Mouse (Mus musculus): ENCODE measurements around the gene Asns.

Gene Asns

GRCm38 (mm10) chr6:7692884-7693585 is at the start of gene Asns:
TSS of gene Asns (minus strand) at chr6:7693254.
- peak; percentile 52 to 73 for DNase-seq (ENCODE audit: low spot score in 2 of 2)

DNA sequence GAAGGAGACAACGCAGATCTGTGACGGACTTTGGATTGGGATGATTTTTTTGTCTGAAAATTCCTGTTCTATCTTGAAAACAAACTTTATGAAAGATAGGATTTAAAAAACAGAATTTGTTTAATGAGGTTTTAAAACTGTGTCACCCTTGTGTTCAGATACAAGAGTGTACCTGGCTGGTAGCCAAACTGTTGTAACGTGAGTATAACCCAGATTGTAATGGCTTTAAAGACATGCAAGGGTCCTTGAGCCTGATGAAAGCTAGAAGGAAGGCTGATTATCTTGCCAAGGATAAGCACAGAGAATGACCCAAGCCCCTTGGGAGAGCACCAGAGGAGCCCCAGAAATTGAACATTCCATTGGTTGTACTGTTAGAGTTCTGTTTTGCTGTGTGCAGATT is 48.7 kb upstream of the Asns start:
- DNase-seq (ENCODE audit: low spot score in 2 of 2): no peak

- no peak for DNase-seq (ENCODE audit: low spot score in 2 of 2)
Measured at GRCm38 (mm10) chr6:7737842-7738241, 44.8 kb upstream of the Asns start.

DNA sequence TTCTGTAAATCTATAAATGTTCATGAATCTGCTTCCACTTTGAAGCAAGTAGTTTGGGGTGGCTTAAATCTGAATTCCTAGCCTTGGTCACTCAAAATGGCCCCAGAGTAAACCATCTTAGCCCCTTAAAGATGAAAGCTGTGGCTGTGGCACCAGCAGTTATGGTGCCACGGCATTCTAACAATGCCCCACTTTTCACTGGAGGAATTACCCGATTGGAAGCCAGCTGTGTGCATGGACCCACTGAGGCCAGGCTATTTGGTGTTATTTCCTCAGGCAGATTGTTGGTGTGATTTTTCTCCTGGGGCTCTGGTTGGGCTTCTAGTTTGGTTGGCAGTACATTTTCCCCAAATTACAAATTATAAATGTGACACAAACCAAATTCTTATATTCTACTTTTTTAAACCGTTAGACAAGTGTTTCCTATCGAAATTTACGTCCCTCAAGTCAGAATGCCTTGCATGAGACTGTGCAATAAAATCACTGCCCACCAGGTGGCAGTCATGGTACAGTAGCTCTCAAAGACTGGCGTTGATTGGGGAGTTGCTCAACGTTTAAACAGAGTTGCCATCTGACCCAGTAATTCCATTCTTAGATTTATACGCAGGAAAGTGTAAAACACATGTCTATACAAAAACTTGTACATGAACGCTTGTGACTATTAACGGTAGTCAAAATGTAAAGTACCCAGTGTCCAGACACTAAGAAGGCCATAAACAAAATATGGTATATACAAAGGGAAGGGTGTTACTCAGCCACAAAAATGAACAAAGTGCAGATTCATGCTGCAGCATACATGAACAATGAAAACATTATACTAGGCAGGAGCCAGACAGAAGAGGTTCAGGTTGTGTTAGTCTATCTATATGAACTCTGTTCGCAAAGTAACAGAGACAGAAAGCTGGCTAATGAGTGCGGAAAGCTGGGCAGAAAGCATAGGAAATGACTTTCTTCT is 40.0 kb upstream of the Asns start:
- peak; percentile 84 to 89 for DNase-seq (ENCODE audit: low spot score in 2 of 2)

- no peak for DNase-seq (ENCODE audit: low spot score in 2 of 2)
Measured at GRCm38 (mm10) chr6:7732097-7732496, 39.0 kb upstream of the Asns start.

DNA sequence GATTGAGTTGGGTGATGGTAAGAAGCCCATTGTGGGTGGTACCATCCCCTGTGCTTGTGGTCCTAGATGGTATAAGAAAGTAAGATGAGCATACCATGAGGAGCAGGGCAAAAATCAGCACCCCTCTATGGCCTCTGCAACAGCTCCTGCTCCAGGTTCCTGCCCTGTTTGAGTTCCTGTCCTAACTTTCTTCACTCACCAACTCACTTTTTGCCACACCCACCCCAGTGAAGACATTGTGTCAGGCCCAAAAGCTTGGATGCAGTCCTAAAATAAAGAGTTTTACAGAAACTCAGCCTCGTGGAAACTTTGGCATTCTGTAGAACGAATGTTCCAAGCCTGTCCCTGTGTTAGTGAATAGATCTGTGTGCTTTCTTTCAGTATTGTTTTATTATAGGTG is 36.1 kb upstream of the Asns start:
- DNase-seq (ENCODE audit: low spot score in 2 of 2): no peak

DNA sequence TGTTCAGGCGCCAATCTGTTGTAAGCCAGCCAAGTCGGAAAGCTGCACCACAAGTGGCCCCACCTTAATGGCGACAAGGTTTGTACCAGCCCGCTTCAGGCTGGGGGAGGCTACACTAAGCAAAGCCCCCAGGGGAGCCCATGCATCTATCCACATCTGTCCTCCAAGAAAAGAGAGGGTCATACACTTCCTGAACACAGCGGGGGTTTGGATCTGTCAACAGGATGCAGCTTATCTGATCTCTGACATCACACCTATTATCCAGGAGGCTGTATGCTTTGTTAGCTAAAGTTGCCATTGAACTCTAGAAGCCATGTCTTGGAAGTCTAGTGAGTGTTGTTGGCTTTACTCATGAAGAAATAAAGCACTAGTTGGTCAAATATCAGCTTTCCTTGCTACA is 35.2 kb upstream of the Asns start:
- no peak for DNase-seq (ENCODE audit: low spot score in 2 of 2)

GRCm38 (mm10) chr6:7716236-7716635 is 23.2 kb upstream of the Asns start:
- no peak for DNase-seq (ENCODE audit: low spot score in 2 of 2)

GRCm38 (mm10) chr6:7714230-7714629 is 21.2 kb upstream of the Asns start:
- DNase-seq (ENCODE audit: low spot score in 2 of 2): no peak

DNA sequence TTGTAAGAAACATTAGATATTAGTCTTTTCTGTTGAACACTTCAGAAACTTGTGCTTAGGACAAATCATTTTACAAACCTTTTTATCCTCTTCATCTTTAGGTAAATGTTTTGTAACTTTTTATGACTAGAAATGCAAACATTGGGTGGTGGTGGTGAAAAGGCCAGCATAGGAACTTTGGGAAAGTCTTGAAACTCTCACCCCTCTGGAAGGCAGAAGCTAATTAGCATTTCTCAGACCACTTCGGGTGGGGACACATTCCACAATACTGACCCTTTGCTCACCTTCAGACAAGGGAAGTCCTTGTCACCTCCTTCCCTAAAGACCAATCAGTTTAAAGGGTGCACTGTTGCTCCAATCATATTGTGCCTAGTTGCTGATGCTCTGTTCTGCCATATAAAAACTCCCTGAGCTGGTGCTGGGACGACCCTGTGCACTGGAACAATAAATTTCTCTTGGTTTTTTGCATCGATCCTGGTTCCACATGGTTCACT is 18.8 kb upstream of the Asns start:
- no peak for DNase-seq (ENCODE audit: low spot score in 2 of 2)

DNA sequence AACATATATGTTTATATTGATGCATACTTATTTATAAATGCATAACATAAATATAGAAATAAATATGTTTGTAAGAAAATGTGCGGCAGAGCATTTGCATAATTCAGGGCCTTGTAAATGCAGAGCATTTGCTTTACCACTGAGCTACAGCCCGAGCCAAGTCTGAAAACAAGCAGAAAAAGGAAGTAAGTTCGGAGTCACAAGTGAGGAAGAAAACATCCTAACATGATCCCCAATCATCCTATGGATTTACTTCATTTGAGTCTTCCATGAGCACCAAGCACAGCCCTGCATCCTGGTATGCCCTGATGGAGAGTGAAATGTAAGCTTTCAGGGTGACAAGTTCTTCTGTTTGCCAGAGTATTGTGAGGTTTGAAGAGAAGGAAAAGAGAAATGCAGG is 15.2 kb upstream of the Asns start:
- no peak for DNase-seq (ENCODE audit: low spot score in 2 of 2)

DNA sequence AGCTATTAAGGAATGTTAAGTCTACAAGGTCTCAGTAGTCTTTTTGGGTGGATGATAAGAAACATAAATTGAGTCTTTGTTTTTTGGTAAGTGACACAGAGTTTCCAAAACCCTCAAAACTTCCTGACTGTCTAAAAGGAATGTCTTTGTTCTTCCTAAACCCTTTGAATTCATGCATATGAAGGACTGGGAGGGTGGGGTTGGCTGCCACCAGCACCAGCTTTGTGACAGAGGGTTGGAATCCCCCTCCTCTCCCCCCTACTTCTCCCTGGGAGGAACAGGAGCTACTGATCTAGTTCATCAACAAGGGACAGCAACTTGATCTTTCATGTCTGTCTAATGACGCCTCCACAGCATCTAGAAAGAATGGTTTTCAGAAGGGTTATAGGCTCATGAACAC is 13.7 kb upstream of the Asns start:
- no peak for DNase-seq (ENCODE audit: low spot score in 2 of 2)

DNA sequence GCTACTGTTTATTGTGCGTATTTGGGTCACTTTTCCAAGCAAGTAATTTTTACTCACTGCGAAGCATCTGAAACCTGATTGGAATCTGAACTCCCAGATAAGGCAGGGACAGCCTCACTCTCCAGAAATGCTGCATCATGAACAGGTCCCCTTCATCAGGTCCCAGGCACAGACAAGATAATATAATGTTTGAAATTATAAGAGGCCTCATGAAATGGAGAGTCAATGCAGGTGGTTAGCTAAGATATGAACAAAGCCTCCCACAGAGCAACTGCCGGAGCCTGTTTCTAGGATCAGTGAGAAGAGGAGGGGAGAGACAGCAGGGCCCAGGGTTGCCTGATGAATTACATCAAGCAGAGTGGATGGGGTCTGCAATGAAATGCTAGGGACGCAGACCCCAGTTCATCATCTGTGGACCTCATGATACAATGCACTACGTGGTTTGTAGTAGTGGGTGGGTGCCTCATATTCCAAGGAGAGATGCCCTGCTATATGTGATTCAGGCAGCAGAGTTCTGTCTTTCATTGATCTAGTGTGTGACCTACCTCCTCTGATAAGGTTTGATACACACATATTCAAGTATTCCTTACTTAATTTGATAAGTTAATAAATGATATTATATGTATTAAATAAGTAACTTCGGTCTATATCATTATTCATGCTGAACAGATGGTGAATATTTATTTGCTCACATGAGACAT is 5.1 kb upstream of the Asns start:
- no peak for DNase-seq (ENCODE audit: low spot score in 2 of 2)

GRCm38 (mm10) chr6:7697077-7697643 is 4.1 kb upstream of the Asns start:
- no peak for DNase-seq (ENCODE audit: low spot score in 2 of 2)

DNA sequence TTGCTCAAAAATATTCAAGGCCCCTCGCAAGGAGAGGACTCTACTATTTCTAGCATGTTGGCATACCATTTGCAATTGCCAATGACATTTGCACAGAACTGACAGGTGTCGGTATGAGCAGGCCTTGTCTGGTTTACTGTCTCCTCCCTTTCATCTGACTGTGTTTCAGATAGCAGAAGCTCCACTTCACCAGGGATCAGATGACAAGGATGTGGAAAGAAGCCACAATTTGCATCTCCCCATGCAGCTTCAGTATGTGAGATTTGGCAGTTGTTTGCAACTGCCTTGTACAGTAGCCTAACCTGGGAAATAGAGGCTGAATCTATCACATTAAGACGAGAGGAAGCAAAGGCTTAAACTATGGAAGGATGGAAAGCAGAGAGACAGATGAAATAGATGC is 3.6 kb upstream of the Asns start:
- DNase-seq (ENCODE audit: low spot score in 2 of 2): no peak

DNA sequence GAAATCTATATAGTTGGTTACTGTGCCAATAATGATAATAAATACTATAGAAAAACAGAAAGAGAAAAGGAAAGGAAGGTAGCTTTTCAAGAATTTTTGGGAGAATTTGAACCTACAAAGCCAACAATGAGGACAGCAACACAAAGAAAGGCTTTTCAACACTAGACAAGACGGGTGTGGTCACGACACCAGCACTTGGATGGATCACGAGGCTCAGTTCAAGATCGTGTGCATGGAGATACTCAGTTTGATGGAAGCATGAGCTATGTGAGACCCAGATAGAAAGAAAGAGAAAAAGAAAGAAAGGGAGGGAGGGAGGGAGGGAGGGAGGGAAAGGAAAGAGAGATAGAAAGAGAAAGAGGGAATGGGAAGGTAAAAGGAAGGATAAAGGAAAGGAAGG is 2.8 kb upstream of the Asns start:
- DNase-seq (ENCODE audit: low spot score in 2 of 2): no peak

- DNase-seq (ENCODE audit: low spot score in 2 of 2): no peak
Measured at GRCm38 (mm10) chr6:7693666-7694065, 612 bp upstream of the Asns start.

- peak in 1 of 2 experiments; percentile 9 for DNase-seq (ENCODE audit: low spot score in 2 of 2)
Measured at GRCm38 (mm10) chr6:7692451-7692850, 603 bp downstream of the Asns start.

GRCm38 (mm10) chr6:7692037-7692436 is 1.0 kb downstream of the Asns start:
- DNase-seq (ENCODE audit: low spot score in 2 of 2): no peak

DNA sequence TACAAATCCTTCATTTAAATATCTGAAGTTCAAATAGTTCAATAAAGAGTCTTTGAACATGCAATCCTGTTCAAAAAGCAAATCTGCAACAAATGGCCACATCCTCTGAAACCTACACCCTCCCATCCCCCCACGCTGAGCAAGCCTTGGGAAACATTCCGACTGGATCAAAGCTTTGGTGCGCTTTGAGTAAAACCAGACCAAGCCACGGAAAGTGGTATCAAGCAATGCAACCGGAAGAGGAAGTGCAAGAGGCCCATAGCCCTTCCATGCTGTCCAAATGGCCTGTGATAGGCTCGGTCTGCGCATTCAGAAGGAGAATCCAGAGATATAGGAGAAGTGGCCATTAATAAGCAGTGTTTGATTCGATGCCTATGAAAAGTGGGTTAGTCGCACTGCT is 2.6 kb downstream of the Asns start:
- DNase-seq (ENCODE audit: low spot score in 2 of 2): no peak

DNA sequence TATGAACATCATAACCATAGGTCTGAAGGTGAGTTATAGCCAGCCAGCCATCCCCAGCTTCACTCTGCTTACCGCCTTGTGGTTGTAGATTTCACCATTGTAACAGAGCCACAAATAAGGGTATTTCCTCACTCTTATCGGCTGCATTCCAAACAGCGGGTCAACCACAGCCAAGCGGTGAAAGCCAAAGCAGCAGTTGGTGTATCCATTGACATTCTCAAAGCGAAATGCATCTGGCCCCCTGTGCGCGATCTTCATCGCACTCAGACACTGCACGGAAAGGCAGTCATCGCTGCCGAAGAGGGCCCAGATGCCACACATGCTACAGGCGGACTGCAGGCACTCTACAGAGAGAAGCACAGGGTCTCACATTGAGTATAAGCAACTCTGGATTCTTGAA is 3.9 kb downstream of the Asns start:
- no peak for DNase-seq (ENCODE audit: low spot score in 2 of 2)

- DNase-seq (ENCODE audit: low spot score in 2 of 2): no peak
Measured at GRCm38 (mm10) chr6:7686047-7686446, 7.0 kb downstream of the Asns start.
